Mouse (Mus musculus) heart, adult 2 months (tissue): ENCODE measurements around the gene Actn4. TPM values are rescaled to one million over a fixed set of nuclear protein-coding genes. Genes with fewer than 3 reads are reported as not detected.

Source experiments
- DNase-seq, 2 experiments: peaks; one replicate each; pipeline ENCODE4 v3.0.0; 2021
- H3K27ac ChIP-seq: fragments of 200-600 bp; 2 replicates; pipeline ENCODE4 v1.8.1; 2022
- H3K27me3 ChIP-seq: fragments of 200-500 bp; 2 replicates; pipeline ENCODE4 v1.6.1; 2012; ENCODE audit warnings: mild to moderate bottlenecking, low read length, inconsistent platforms, mixed read lengths; ENCODE audit not compliant: control insufficient read depth, insufficient read depth
- H3K36me3 ChIP-seq: fragments of 200-500 bp; 2 replicates; pipeline ENCODE4 v1.6.1; 2012; ENCODE audit warnings: low read length, inconsistent platforms; ENCODE audit not compliant: control insufficient read depth, insufficient read depth
- H3K4me1 ChIP-seq: fragments of 200-500 bp; 2 replicates; pipeline ENCODE4 v1.6.1; 2011; ENCODE audit warnings: low read length; ENCODE audit not compliant: control insufficient read depth, insufficient read depth
- H3K4me3 ChIP-seq: fragments of 200-600 bp; 2 replicates; pipeline ENCODE4 v1.8.1; 2022
- H3K79me2 ChIP-seq: fragments of 200-500 bp; replicated peaks from 2 replicates; pipeline ENCODE4 v1.6.1; 2012; ENCODE audit warnings: mild to moderate bottlenecking, inconsistent platforms, low read length, moderate library complexity, mixed read lengths; ENCODE audit not compliant: control insufficient read depth, insufficient read depth
- H3K9ac ChIP-seq: fragments of 200-500 bp; 2 replicates; pipeline ENCODE4 v1.6.1; 2012; ENCODE audit warnings: low read depth, mild to moderate bottlenecking, control low read depth, inconsistent platforms, low read length, mixed read lengths
- CTCF ChIP-seq: fragments of 200-600 bp; IDR thresholded peaks from 2 replicates; pipeline ENCODE4 v1.8.1; 2022; ENCODE audit warnings: antibody characterized with exemption, mild to moderate bottlenecking, moderate library complexity
- EP300 ChIP-seq: fragments of 200-500 bp; IDR thresholded peaks from 2 replicates; pipeline ENCODE4 v1.6.1; 2011; ENCODE audit warnings: low read depth, low read length, control low read depth; ENCODE audit not compliant: insufficient read depth
- POLR2A ChIP-seq: fragments of 200-500 bp; IDR thresholded peaks from 2 replicates; pipeline ENCODE4 v1.6.1; 2011; ENCODE audit warnings: mild to moderate bottlenecking, low read depth, low read length, control low read depth; ENCODE audit not compliant: insufficient read depth
- WGBS: fragments of 180-500 bp; shearing (Covaris S2); methylation state at CpG from one replicate; pipeline ENCODE4 v1.1.7; 2018; 5-methylcytosine and 5-hydroxymethylcytosine counted together
- intact Hi-C: fragments of 180-260 bp; cut with DNase I; formaldehyde crosslinking; loops from one replicate; pipeline ENCODE4 v1.15.1; 2025
- polyA plus RNA-seq: library from polyadenylated mRNA; depleted of rRNA; stranded (reverse); fragments of >200 nt; gene quantifications from 2 replicates; pipeline ENCODE4 v1.2.3, GENCODE M21; 2012
- total RNA-seq, 2 experiments: library from RNA; stranded (reverse); gene quantifications; 2 replicates each; pipeline ENCODE4 v1.2.3; 2021

Actn4 gene
- total and polyA plus RNA-seq, 3 experiments, result 66.1 to 123 (median 85.7) TPM

GRCm38 (mm10) chr7:28993402-28993801 is 31.3 kb upstream of the Actn4 start:
- no peaks in the 10 kb centered on the region for H3K36me3 ChIP-seq
- H3K4me1 ChIP-seq, result no peaks in the 10 kb centered on the region
- no peak overlapping the region for H3K9ac ChIP-seq
- H3K27me3 ChIP-seq, result no peaks in the 10 kb centered on the region
- H3K27ac ChIP-seq, result no peak overlapping the region
- no peak for DNase-seq
- no peak for TF ChIP-seq CTCF
- intact Hi-C loops, result no loop called here
- H3K79me2 ChIP-seq, result no peaks in the 10 kb centered on the region
- H3K4me3 ChIP-seq, result no peak overlapping the region
- 79% methylated on average over 3 of the region's 3 CpGs for WGBS

- H3K36me3 ChIP-seq, result no peaks in the 10 kb centered on the region
- no peaks in the 10 kb centered on the region for H3K4me1 ChIP-seq
- DNase-seq, result no peak
- H3K4me3 ChIP-seq, result no peak overlapping the region
- no peak overlapping the region for H3K9ac ChIP-seq
- intact Hi-C loops, result no loop called here
- 76% methylated on average over 3 of the region's 3 CpGs for WGBS
- no peaks in the 10 kb centered on the region for H3K79me2 ChIP-seq
- H3K27me3 ChIP-seq, result no peaks in the 10 kb centered on the region
- TF ChIP-seq EP300 (no peak), CTCF (no peak), POLR2A (no peak)
- no peak overlapping the region for H3K27ac ChIP-seq
These were observed 30.9 kb upstream of the Actn4 start for GRCm38 (mm10) chr7:28992997-28993396.

GRCm38 (mm10) chr7:28991616-28992015 is 29.5 kb upstream of the Actn4 start:
- peak; percentile 51 for TF ChIP-seq CTCF
- no peak for TF ChIP-seq POLR2A
- 73% methylated on average over 5 of the region's 5 CpGs for WGBS
- H3K9ac ChIP-seq, result no peak overlapping the region
- H3K4me3 ChIP-seq, result no peak overlapping the region
- H3K27me3 ChIP-seq, result no peaks in the 10 kb centered on the region
- no peaks in the 10 kb centered on the region for H3K79me2 ChIP-seq
- no peak for DNase-seq
- no peaks in the 10 kb centered on the region for H3K36me3 ChIP-seq
- H3K27ac ChIP-seq, result no peak overlapping the region
- intact Hi-C loops, result no loop called here
- H3K4me1 ChIP-seq, result no peaks in the 10 kb centered on the region

- no peak for TF ChIP-seq EP300
- TF ChIP-seq POLR2A, result no peak
- no peak for TF ChIP-seq CTCF
- Histone ChIP-seq H3K79me2 (no peaks in the 10 kb centered on the region), H3K36me3 (no peaks in the 10 kb centered on the region), H3K27ac (no peak overlapping the region), H3K4me3 (no peak overlapping the region), H3K9ac (no peak overlapping the region), H3K4me1 (no peaks in the 10 kb centered on the region), H3K27me3 (no peaks in the 10 kb centered on the region)
- no peak for DNase-seq
- 60% methylated on average over 14 of the region's 14 CpGs for WGBS
- intact Hi-C loops, result no loop called here
These were observed 28.7 kb upstream of the Actn4 start for GRCm38 (mm10) chr7:28990766-28991273.

- Histone ChIP-seq H3K4me1 (peaks cover 5% of the 10 kb centered on the region), H3K4me3 (no peak overlapping the region), H3K27me3 (no peaks in the 10 kb centered on the region), H3K79me2 (no peaks in the 10 kb centered on the region), H3K36me3 (no peaks in the 10 kb centered on the region), H3K27ac (no peak overlapping the region), H3K9ac (no peak overlapping the region)
- 50% methylated on average over 7 of the region's 7 CpGs for WGBS
- TF ChIP-seq CTCF (no peak), EP300 (no peak), POLR2A (no peak)
- intact Hi-C loops, result no loop called here
- no peak for DNase-seq
These were observed 23.1 kb upstream of the Actn4 start for GRCm38 (mm10) chr7:28985207-28985606.

GRCm38 (mm10) chr7:28984452-28984851 is 22.3 kb upstream of the Actn4 start:
- Histone ChIP-seq H3K79me2 (no peaks in the 10 kb centered on the region), H3K9ac (no peak overlapping the region), H3K4me3 (no peak overlapping the region), H3K4me1 (peaks cover 5% of the 10 kb centered on the region), H3K27me3 (no peaks in the 10 kb centered on the region), H3K27ac (no peak overlapping the region), H3K36me3 (no peaks in the 10 kb centered on the region)
- TF ChIP-seq CTCF (no peak), EP300 (no peak), POLR2A (no peak)
- DNase-seq, result no peak
- intact Hi-C loops, result loop anchor here (5.0 kb wide), 3 partner anchors 193 to 318 kb away; partner anchors contain the start of genes Dpf1, Nfkbib and Sirt2
- 100% methylated on average over 1 of the region's 1 CpGs for WGBS
